Mouse (Mus musculus) megakaryocyte, adult 5-6 weeks (primary cell): ENCODE measurements around the gene Tnc. TPM values are rescaled to one million over a fixed set of nuclear protein-coding genes. Genes with fewer than 3 reads are reported as not detected.

Experiments used
- ATAC-seq: 2 replicates; pipeline ENCODE4 v1.8.0; 2016; ENCODE audit warnings: mild to moderate bottlenecking, inconsistent platforms; ENCODE audit not compliant: poor library complexity, severe bottlenecking
- total RNA-seq, 2 experiments: library from RNA; stranded (forward) in 1 of 2; stranded (reverse) in 1 of 2; fragments of 153-499, 151-499 nt in 1 of 2; fragments of 221-1000, 200-1000 nt in 1 of 2; gene quantifications; 2 replicates each; pipeline versions ENCODE4 v1.2.3 to v1.2.4; 2015 to 2017

Gene Tnc
- total RNA-seq, 2 experiments from 2014 or later = 0.76 to 0.77 TPM

DNA sequence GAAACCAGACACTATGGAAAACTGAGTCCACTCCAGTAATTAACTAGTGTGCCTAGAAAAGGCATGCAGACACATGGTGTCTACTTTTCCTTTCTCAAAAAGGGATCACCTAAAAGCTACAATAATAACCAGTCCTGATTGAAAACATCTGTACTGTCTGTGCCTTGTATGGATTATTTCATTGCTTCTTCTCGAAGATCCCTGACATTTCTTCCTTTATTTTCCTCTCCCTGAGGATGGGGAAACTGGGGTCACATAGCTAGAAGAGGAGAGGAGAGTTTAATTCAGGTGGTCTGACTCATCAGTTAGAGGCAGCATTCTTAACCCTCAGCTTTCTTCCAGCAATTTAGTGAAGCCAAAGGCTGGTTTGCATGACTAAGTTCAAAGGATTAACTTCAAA, 17.3 kb downstream of the Tnc start:
- no peak for ATAC-seq

DNA sequence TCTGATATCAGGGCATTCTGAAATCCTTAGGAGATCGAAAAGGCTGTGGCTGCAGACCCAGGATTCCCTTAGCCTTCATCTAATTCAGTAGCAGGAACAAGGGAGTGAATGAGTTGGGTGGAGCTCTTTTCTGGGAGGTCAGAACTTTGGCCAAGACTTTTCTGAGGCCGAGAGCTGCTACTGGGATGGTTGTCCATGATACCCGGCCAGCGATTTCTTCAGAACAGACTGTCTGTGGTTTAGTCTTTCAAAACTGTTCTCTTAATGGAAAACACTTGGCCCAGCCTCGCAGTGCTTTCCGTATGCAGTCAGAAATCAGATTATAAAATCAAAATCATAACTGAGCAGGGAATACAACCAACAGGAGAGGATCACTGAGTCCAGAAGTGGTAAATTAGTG, 21.2 kb downstream of the Tnc start:
- no peak for ATAC-seq

DNA sequence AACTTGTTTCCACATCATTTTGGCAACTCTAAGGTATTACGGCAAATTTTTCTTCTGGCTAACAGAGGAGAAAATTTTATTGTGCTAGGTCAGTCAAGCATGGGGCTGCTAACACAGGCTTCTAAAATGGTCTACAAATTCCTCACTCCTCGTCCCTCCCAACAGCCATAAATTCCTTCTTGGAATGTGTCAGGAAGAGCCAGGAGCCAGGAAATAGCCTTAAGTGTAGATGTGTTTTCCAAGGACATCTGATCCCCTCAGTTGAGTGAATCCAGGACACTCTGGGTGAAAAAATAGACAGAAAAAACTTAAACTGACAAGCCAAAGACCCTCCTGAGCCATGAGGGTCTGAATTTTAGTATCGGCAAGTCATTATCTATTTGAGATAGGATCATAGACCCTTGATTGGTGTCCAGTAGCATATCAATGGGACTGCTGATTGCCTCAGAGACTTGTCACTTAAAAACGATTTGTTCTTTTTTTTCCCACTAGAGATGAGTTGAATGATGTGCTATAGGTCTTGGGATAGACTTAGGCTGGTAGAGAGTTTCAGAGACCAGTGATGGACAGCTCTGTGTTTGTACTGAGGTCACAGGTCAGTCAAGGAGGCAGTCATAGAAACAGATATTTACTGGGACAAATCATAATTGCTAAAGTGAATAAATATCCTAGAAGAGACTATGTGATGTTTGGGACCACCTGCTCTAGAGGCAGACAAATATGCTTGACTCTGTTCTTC, 22.6 kb downstream of the Tnc start:
- no peak for ATAC-seq

DNA sequence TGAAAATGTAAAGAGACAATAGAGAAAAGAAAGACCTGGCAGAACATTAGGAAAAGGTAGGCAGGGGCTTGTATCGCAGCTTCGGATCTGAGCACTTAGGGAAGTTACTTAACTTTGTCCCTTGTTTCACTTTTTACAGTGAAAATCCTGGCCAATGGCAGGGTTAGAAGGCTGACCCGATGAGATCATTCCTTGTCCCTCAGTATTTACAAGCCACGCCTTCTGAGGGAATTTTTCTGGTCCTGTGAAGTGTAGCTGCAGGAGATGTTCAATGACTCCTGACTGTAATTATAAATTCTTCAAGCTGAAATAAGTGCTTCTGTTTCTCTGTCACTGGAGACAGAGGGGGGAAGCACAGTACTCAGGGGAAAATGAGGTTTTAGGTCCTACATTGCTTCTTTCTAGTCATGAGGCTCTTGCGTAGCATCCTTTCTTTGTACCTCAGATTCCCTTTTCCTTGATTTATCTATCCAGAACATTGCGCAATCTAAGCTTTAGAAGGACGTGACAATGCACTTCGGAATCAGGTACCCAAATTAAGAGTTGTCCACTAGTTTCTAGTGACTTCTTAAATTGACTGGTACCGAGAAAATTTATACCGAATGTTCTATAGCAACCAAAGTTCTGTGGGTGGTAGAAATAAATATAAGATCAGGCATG, 25.8 kb downstream of the Tnc start:
- no peak for ATAC-seq

DNA sequence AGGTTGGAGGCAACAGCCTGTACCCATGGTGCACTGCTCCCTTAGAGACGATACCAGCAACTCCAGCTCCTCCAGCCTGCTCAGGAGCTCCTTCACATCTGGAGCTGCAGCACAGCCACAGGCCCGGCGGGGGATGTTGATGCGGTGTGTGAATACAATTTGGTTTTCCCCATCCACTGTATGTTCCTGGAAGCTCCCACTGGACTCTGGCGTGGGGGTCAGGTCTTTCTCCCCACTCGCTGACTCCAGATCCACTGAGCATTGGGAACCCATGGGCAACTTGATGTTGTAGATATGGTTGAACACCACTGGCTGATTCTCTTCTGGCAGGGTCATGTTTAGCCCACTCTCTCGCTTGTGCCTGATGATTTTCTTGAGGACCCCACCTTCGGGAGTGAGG, 26.7 kb downstream of the Tnc start:
- ATAC-seq = no peak

DNA sequence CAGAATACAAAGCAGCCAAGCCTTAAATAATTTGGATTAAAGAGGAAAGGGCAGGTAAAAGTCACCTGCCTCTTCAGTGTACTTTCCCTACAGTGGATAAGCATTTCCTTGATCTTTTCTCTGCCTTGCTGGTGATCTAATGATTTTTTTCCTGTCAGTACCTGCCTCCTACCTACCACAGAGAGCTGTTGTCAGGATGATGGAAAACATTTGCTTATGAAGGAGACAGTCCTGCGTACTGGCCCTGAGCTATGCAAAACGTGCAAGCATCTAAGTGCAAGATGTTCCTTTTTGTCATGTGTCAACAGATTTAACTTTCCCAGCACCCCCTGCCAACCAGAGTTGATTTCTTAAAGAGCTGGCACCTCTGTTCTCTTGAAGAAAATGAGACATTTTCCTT, 35.5 kb downstream of the Tnc start:
- ATAC-seq = no peak

DNA sequence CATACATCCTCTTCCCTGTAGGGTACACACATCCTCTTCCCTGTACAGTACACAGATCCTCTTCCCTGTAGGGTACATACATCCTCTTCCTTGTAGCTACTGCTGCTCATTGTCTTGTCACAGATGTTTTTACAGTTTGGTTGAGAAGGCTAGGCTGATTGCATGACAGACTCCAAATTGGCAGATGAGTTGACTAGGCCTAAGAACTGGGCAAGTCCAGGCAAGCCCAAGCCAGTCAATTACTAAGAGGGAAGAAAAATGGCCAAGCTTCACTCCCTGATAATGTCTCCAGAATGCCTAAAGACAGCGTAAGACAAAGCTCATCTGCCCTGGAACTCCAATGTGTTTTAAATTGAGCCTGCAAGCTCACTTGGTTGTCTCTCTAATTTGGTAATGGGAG, 36.9 kb downstream of the Tnc start:
- ATAC-seq = no peak

DNA sequence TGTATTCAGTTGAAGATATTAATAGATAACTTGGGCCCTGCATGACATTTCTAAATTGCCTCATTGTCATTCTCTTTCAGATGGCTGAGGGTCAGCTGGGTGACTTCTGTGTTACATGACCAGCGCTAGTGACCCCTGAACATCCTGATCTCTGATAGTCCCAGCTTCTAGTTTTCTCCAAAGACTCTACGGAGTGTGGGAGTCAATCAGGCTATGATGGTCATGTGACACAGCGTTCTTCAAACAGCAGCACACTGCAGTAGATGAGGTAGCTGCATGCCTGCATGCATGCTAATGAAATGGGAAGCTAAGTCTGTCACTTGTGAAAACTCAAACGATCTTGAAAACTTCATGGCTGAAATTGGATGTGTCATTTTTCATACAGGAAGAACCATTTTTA, 41.6 kb downstream of the Tnc start:
- no peak for ATAC-seq

DNA sequence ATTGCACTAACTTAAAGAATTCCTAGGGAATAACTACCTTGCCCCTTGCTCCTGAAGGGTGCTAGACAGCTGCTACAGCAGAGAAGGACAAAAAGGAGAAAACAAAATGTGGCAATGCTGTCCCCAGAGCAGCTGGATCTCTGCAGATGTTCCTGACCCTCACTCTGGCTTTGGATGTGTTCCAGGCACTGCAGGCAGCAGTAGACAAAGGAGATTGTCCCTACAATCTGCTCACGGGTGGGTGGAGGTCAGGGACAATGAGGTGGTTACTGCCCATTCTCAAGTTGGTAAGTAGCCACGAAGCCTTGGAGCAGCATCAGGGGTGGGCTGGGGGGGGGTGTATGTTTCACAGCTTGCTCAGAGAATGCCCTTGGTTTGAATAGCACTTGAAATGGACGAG, 43.1 kb downstream of the Tnc start:
- ATAC-seq = no peak

DNA sequence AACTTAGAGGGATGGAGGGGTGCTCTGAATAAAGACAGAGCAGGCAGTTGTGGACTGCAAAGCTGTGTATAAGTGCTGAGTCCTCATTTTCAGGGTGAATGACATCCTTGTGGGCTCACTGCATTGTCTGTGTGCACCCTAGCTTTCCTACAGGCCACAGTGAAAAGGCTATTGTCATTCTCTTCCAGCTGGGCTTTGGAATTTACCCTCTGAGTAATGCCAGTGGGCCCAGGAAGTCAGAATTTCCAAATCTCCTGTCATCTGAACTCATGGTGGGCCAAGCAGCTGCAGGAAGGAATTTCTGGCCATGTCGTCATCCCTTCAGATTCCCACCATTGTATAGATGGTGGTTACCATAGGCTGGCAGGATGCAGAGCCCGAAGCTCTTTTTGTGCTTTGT, 44.6 kb downstream of the Tnc start:
- no peak for ATAC-seq

DNA sequence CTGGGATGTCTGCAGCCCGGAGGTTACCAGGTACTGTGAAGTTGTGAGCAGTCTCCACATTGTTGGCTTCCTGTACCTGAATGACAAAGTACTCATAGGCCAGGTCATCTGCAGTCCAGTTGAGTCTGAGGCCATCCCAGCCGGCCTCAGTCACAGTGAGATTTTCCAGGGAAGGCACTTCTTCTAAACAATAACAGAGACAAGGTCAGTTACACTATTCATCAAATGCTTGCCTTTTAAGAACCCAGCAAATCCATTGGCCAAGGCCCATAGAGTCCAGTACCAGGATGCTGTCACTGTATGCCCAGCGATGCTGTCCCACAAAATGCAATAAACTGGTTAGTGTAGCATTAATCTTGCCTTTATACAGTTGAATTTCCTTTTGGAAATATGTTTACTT, 46.0 kb downstream of the Tnc start:
- ATAC-seq = no peak

DNA sequence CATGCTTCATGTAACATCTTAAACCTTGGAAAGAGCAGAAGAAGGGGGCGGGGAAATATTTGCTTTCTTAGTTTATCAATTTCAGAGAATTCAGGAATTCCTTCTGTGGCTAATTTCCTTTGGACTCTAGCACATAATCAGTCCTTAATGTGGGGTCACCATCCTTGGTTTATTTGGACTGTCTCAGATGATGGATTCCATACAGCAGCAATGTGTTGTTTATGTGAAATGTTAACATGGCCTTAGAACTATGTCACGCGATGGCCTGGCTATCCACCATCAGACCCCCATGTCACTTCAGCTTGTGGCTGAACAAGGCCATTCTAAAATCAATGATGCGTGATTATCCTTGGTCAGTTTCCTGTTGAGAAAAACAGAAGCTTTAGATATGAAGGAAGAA, 46.5 kb downstream of the Tnc start:
- ATAC-seq = no peak

DNA sequence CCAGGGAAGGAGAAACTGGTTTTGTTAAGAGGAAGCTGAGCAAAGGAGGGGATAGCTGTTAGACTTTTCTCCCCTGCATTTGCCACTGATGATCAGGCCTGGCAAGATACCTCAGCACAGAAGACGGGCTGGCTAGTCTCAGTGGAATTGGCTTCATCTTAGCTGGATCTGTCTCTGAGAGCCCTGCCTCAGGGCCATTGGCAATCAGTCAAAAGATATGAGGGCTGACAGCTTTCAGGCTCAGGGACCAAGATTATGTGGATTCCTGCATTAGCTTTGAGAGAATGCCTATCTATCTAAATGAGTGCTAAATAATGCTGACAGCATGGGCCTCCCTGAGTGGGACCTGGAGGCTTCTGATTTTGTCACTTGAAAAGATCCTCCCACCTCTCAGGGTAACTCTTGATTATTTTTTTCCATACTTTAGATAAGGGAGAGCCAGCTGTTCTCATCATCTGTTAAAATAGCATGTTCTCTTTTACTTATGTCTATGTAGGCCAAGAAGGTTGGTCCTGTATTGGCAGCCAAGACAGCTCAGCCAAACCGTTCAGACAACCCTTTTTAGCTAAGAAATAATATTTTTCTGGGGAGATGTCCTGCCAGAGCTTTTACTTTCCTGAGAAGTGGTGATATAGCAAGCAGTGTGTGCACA, 53.2 kb downstream of the Tnc start:
- ATAC-seq = no peak

DNA sequence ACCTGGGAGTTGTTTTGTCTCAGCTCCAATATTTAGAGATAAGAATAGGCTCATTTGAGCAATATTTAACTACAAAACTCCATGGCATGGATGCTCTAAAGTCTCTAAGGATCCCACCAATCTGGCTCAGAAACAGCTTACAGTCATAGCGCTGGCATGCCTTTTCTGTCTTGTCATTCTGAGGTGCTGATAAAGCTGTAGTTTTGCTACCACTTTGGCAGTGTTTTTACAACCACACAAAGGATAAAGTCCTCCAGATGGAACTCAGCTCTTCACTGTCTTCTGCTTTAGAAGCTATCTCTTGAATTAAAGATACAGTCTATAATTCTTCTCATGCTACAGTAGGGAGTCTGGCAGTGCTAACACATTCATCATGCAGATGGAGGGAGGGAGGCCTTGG, 56.6 kb downstream of the Tnc start:
- ATAC-seq = no peak

DNA sequence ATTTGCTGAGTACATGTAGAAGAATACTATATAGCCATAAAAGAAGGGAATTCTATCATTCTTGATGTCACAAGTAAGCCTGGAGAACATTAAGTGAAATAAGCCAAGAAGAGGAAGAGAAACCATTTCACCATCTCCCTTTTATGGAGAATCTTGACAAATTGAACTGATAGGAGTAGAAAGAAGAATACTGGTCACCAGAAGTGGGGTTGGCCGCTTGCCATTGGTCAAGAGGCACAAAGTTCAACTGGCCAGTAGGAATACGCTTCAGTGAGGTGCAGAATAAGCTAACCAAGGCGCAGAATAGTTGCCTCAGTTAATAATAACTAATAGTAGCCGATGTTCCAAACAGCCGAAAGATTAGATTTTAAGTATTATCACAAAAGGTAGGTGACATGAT, 58.7 kb downstream of the Tnc start:
- ATAC-seq = no peak

DNA sequence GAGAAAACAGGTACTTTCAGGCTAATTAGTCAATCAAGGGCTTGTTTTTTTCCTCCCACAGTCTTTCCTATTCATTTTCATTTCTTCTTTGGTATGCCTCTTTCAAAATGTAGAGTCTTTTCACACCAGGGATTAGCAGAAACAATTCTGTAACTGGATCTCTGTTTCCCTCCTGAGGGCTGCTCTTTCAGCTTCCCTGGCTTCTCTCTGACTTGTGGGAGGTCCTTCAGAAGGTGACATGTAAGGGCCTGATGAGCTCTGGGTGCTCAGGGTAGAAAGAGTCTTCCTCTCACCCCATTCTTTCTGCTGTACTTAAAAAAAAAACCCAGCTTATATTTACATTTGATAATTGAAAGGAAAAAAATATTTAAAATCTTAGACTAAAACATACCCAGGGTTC, 60.2 kb downstream of the Tnc start:
- no peak for ATAC-seq

DNA sequence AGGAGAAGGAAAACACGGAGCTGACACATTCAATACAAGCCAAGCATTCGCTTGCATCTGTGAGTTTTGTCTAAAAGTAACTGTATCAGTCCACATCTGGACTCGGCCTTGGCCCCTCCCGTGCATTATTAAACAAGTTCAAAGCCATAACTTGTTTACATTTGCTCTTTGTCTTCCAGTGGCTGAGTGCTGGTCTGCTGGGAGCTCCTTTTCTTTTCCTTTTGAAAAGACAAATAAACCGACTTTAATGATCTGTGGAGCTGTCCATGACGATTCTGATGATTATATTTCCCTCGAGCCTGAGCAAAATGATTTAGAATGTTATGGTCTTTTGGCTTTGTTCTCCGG, 63.7 kb downstream of the Tnc start:
- ATAC-seq = no peak

DNA sequence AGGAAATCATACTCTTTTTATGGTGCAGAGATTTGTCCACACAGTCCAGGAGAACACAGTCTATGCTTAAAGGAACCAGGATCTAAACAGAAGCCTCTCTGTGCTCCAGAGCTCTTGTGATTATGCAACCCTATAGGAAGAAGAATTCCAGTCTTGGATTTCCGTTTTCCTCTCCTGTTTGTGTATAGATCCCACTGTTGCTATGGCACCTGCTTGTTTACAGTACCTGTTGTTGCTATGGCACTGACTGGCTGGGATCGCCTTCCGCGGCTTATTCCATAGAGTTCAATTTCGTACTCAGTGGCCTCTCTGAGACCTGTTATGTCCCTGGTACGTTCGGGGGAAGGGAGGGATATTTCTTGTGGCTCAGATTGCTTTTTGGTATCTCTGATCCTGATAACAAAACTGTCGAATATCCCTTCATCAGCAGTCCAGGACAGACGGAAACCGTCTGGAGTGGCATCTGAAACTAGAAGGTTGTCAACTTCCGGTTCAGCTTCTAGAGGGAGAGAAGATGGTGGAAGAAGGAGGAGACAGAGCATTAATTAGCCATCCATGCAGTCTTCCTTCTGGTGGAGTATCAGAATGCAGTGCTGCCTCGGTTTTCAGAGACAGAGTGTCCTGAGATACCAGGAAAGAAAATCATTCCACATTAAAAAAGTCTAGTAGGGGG, 64.3 kb downstream of the Tnc start:
- no peak for ATAC-seq

DNA sequence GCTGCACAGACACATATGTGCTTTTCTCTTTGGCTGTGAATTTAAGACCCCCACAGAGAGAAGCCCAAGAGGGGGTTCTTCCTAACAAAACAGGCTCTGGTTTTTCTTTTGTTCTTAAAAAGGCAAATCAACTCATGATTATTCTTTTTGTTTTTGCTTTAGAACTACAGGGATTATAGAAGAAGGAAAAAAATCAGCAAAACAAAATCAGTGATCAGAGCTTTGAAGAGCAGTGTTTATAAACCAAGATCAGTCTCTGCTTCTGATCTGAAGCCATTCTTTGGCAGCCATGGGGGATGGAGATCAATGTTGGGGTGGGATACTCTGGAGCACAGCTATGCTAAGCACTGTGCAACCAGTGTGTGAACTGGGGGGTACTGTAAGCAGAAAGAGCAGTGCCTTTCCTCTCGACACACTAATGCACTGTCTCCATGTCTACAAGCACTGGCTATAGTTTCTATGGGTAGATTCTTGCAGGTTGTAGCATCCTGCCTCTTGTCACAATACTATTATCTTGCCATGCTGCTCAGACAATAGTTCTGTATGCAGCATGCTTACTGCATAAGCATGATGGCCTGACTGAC, 66.5 kb downstream of the Tnc start:
- ATAC-seq = no peak

DNA sequence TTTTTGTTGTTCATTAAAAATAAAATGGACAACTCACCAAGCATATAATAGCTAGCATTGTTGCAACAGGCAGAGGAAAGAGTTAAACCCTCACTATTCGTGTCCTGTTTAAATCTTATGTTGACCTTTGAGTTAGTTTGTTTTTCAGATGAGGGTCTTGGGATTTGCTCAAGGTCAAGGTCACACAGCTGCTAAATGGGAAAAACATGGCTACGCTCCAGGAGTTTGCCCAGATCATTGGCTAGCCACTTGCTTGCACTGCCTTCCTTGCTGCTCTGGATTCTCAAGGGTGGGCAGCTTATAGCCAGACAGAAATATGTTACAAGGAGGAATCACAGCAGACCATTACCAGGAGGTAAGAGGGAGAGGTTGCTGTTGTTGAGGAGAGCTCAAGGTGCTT, 67.2 kb downstream of the Tnc start:
- ATAC-seq = no peak

DNA sequence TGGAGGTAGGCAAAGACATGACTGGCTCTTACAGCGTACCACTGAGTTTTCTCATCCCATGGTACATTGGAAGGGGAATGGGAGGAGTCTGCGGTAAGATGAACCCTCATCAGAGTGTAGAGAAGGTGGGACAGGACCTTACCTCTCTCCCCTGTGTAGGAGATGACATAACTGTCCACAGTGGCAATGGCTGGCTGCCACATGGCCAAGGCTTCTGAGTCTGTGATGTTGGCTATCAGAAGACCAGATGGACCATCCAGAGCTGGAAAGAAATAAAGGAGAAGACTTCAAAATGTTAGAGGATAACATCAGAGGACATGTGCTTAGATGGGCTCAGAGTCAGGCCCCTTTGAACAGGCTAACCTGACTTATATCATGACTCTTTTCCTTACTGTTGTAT, 74.3 kb downstream of the Tnc start:
- ATAC-seq = no peak

DNA sequence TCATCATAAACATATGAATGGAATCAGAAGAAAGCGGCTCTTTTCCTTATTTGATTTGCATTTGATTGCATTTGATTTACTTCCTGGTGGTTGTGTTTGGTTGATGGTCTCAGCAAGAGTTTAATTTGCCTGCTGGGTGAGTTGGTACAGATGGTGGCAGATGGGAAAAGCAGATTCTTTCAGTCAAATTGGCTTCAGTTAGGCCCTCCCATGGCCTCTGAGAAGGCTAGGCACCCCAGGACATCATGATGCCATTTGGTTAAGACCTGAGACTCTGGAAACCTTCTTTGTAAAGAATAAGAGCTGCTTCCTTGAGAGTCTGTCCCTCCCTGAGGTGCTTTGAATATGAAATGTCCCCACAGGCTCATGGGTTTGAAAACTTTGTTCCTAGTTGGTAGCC, 75.1 kb downstream of the Tnc start:
- no peak for ATAC-seq
